Mouse (Mus musculus) heart, adult 2 months (tissue): ENCODE results near the gene Paqr9. TPM values are rescaled to one million over a fixed set of nuclear protein-coding genes. Genes with fewer than 3 reads are reported as not detected.

ENCODE experiments used
- DNase-seq, 2 experiments: peaks; one replicate each; pipeline ENCODE4 v3.0.0; 2021
- H3K27ac ChIP-seq: fragments of 200-600 bp; 2 replicates; pipeline ENCODE4 v1.8.1; 2022
- H3K27me3 ChIP-seq: fragments of 200-500 bp; 2 replicates; pipeline ENCODE4 v1.6.1; 2012; ENCODE audit warnings: mild to moderate bottlenecking, low read length, inconsistent platforms, mixed read lengths; ENCODE audit not compliant: control insufficient read depth, insufficient read depth
- H3K36me3 ChIP-seq: fragments of 200-500 bp; 2 replicates; pipeline ENCODE4 v1.6.1; 2012; ENCODE audit warnings: low read length, inconsistent platforms; ENCODE audit not compliant: control insufficient read depth, insufficient read depth
- H3K4me1 ChIP-seq: fragments of 200-500 bp; 2 replicates; pipeline ENCODE4 v1.6.1; 2011; ENCODE audit warnings: low read length; ENCODE audit not compliant: control insufficient read depth, insufficient read depth
- H3K4me3 ChIP-seq: fragments of 200-600 bp; 2 replicates; pipeline ENCODE4 v1.8.1; 2022
- H3K79me2 ChIP-seq: fragments of 200-500 bp; replicated peaks from 2 replicates; pipeline ENCODE4 v1.6.1; 2012; ENCODE audit warnings: mild to moderate bottlenecking, inconsistent platforms, low read length, moderate library complexity, mixed read lengths; ENCODE audit not compliant: control insufficient read depth, insufficient read depth
- H3K9ac ChIP-seq: fragments of 200-500 bp; 2 replicates; pipeline ENCODE4 v1.6.1; 2012; ENCODE audit warnings: low read depth, mild to moderate bottlenecking, control low read depth, inconsistent platforms, low read length, mixed read lengths
- CTCF ChIP-seq: fragments of 200-600 bp; IDR thresholded peaks from 2 replicates; pipeline ENCODE4 v1.8.1; 2022; ENCODE audit warnings: antibody characterized with exemption, mild to moderate bottlenecking, moderate library complexity
- EP300 ChIP-seq: fragments of 200-500 bp; IDR thresholded peaks from 2 replicates; pipeline ENCODE4 v1.6.1; 2011; ENCODE audit warnings: low read depth, low read length, control low read depth; ENCODE audit not compliant: insufficient read depth
- POLR2A ChIP-seq: fragments of 200-500 bp; IDR thresholded peaks from 2 replicates; pipeline ENCODE4 v1.6.1; 2011; ENCODE audit warnings: mild to moderate bottlenecking, low read depth, low read length, control low read depth; ENCODE audit not compliant: insufficient read depth
- WGBS: fragments of 180-500 bp; shearing (Covaris S2); methylation state at CpG from one replicate; pipeline ENCODE4 v1.1.7; 2018; 5-methylcytosine and 5-hydroxymethylcytosine counted together
- intact Hi-C: fragments of 180-260 bp; cut with DNase I; formaldehyde crosslinking; loops from one replicate; pipeline ENCODE4 v1.15.1; 2025
- polyA plus RNA-seq: library from polyadenylated mRNA; depleted of rRNA; stranded (reverse); fragments of >200 nt; gene quantifications from 2 replicates; pipeline ENCODE4 v1.2.3, GENCODE M21; 2012
- total RNA-seq, 2 experiments: library from RNA; stranded (reverse); gene quantifications; 2 replicates each; pipeline ENCODE4 v1.2.3; 2021

The Paqr9 gene
- total and polyA plus RNA-seq, 3 experiments, result 21.3 to 42.5 (median 38.5) TPM

DNA sequence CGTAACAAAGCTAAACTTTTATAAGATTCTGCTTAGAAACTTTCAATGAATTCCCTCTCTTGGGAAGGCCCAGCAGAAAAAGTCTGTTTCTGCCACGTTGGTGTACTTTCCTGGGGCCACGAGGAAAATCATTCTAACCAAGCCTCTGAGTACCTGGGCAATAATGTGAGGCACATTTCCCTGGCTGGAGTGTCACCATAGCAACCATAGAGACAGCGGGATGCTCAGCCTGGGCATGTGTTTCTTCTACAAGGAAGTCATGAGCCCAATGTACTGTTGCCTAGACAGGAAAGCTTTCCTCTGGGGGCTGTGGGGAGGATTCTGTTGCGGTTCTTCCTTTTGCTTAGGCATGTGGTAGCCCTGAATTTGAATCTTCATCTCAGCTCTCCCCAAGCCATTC, 7.5 kb downstream of the Paqr9 start:
- H3K4me1 ChIP-seq, result no peaks in the 10 kb centered on the region
- no peak for DNase-seq
- H3K36me3 ChIP-seq, result no peaks in the 10 kb centered on the region; the same call in 1 of the 2 replicates
- H3K79me2 ChIP-seq, result no peaks in the 10 kb centered on the region
- peaks cover 1% of the 10 kb centered on the region; the same call in 1 of the 2 replicates for H3K27me3 ChIP-seq
- TF ChIP-seq POLR2A (no peak), EP300 (no peak), CTCF (no peak)
- intact Hi-C loops, result no loop called here
- H3K27ac ChIP-seq, result no peak overlapping the region
- WGBS, result 63% methylated on average over 5 of the region's 5 CpGs
- H3K4me3 ChIP-seq, result no peak overlapping the region
- H3K9ac ChIP-seq, result no peak overlapping the region

DNA sequence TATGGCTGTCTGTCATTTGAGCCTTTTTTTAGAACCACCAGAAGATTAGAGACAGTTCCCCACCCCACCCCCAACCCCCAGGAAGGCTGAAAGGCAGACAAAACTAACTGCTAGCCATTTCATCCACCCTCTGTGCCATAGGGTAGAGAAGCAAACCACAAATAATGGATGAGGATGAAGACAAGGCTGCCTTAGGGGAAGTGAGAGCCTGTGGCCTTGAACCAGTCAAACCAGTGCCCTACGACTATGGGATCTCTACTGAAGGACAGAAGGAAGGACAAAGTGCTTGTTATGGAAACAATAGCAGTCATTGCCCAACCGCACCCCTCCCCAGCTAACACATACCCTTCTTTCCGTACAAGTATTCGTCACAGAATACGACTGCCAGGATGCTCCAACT, 9.8 kb downstream of the Paqr9 start:
- Histone ChIP-seq H3K4me3 (no peak overlapping the region), H3K36me3 (no peaks in the 10 kb centered on the region), H3K27me3 (no peaks in the 10 kb centered on the region), H3K79me2 (no peaks in the 10 kb centered on the region), H3K4me1 (no peaks in the 10 kb centered on the region), H3K27ac (no peak overlapping the region), H3K9ac (no peak overlapping the region)
- WGBS, result 84% methylated on average over 5 of the region's 5 CpGs
- no peak for TF ChIP-seq CTCF
- intact Hi-C loops, result no loop called here
- no peak for DNase-seq

DNA sequence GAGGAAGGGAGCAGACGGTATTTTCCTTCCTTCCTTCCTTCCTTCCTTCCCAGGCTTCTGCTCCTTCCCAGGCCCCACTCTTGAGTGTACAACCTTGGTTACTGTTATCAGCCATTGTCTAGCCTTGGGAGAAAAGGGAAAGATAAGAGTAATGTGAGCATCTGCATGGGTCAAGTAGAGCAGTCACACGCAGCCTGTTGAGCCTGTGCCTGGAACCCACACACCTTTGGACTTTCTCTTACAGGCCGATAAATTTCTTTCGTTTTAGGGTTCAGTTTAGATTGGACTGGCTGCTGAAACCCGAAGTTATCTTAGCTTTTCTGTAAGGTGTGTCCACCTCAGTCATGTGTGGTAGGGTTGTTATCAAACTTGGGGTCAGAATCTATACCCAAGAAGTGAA, 10.5 kb downstream of the Paqr9 start:
- H3K27ac ChIP-seq, result no peak overlapping the region
- no peak overlapping the region for H3K4me3 ChIP-seq
- 76% methylated on average over 5 of the region's 5 CpGs for WGBS
- no peaks in the 10 kb centered on the region for H3K36me3 ChIP-seq
- no peak overlapping the region for H3K9ac ChIP-seq
- intact Hi-C loops, result no loop called here
- H3K79me2 ChIP-seq, result no peaks in the 10 kb centered on the region
- H3K27me3 ChIP-seq, result no peaks in the 10 kb centered on the region
- H3K4me1 ChIP-seq, result no peaks in the 10 kb centered on the region
- TF ChIP-seq CTCF (no peak), EP300 (no peak), POLR2A (no peak)
- no peak for DNase-seq

DNA sequence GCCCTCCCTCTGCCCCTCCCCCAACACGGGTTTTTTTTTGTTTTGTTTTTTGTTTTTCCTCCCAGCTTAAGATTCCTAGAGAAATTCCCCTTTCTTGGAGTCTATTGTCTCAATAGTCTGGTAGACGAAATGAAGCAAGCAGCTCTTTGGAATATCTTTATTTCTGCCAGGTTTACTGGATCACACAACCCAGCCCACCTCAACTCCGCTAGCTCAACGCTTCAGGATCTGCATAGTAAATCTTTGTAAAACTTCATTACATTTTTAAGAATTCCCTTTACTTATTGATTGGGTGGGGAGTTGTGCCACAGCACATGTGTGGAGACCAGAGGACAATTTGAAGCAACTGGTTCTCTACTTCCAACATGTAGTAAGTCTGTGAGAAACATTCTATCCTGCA, 11.1 kb downstream of the Paqr9 start:
- no peak overlapping the region for H3K4me3 ChIP-seq
- H3K27ac ChIP-seq, result peak overlapping the region; percentile 50
- TF ChIP-seq POLR2A (no peak), CTCF (no peak), EP300 (no peak)
- H3K36me3 ChIP-seq, result no peaks in the 10 kb centered on the region
- no peak overlapping the region for H3K9ac ChIP-seq
- no peaks in the 10 kb centered on the region for H3K4me1 ChIP-seq
- H3K27me3 ChIP-seq, result no peaks in the 10 kb centered on the region
- DNase-seq, result no peak
- intact Hi-C loops, result no loop called here
- 77% methylated on average over 4 of the region's 4 CpGs for WGBS
- H3K79me2 ChIP-seq, result no peaks in the 10 kb centered on the region

DNA sequence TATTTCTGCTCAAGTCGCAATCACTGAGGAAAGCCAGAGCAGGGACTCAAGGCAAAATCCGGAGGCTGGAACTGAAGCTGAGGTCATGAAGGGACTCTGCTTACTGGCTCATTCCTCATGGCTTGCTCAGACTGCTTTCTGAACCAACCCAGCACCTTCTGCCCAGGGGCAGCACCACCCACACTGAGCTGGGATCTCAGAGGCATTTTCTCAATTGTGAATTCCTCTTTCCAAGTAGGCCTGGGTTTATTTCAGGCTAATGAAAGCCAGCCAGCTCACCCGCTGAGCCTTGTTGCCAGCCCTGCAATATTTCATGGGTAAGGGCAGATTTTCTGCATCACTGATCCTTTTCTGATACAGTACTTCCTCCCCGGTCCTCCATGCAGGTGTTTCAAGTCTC, 12.0 kb downstream of the Paqr9 start:
- peak overlapping the region; percentile 50 for H3K27ac ChIP-seq
- DNase-seq, result no peak
- 62% methylated on average over 4 of the region's 4 CpGs for WGBS

DNA sequence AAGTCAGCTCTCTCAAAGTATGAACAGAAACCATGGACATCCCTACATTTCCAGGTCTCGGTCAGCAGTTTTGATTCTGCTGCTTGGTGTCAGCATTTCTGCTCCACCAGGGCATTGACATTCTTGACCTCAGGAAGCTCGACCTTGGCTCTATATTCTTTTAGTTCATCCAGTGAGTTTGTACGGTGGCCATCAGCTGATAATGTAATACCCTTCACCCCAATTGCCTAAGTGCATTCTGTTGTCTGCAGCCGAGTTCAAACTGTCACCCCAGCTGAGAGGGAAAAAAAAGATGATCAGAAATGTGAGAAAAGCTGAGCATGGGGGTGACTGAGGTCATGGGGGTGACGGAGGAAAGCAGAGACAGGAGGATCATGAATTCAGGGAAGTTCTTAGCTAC, 13.1 kb downstream of the Paqr9 start:
- Histone ChIP-seq H3K4me1 (no peaks in the 10 kb centered on the region), H3K9ac (no peak overlapping the region), H3K4me3 (no peak overlapping the region), H3K27ac (no peak overlapping the region), H3K27me3 (no peaks in the 10 kb centered on the region), H3K79me2 (no peaks in the 10 kb centered on the region), H3K36me3 (no peaks in the 10 kb centered on the region)
- DNase-seq, result no peak
- intact Hi-C loops, result no loop called here
- no peak for TF ChIP-seq POLR2A
- no peak for TF ChIP-seq CTCF
- no peak for TF ChIP-seq EP300
- WGBS, result 48% methylated on average over 5 of the region's 5 CpGs

More for the DNA sequence above, 12.0 kb downstream of the Paqr9 start:
- Histone ChIP-seq H3K4me1 (no peaks in the 10 kb centered on the region), H3K9ac (no peak overlapping the region), H3K79me2 (no peaks in the 10 kb centered on the region), H3K27me3 (no peaks in the 10 kb centered on the region), H3K4me3 (no peak overlapping the region), H3K36me3 (no peaks in the 10 kb centered on the region)
- intact Hi-C loops, result no loop called here
- TF ChIP-seq EP300, result no peak

DNA sequence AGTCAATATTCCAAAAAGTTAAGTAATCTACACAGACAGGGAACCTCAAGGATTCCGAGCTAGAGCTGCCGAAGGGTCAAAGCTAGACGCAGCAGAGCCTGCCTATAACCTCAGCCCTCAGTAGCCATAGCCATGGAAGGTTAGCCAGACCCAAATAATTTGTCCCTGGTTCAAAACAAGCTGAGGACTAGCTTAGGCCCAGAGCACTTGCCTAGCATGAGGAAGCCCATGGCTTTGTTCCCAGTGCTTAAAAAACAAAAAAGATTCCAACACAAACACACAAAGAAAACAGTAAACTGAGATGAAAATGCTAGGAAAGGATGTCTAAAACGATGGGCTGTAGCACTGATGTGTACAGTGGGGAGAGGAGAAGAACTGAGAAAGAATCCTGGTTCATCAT, 14.7 kb downstream of the Paqr9 start:
- intact Hi-C loops, result no loop called here
- H3K79me2 ChIP-seq, result no peaks in the 10 kb centered on the region
- TF ChIP-seq EP300 (no peak), CTCF (no peak), POLR2A (no peak)
- H3K9ac ChIP-seq, result no peak overlapping the region
- DNase-seq, result no peak
- no peaks in the 10 kb centered on the region for H3K27me3 ChIP-seq
- H3K36me3 ChIP-seq, result no peaks in the 10 kb centered on the region
- no peaks in the 10 kb centered on the region for H3K4me1 ChIP-seq
- no peak overlapping the region for H3K27ac ChIP-seq
- WGBS, result 69% methylated on average over 4 of the region's 4 CpGs
- H3K4me3 ChIP-seq, result no peak overlapping the region
